In genomic region chr6:143170166-143170960, GRCm38 (mm10) we compare ENCODE assay signal across 1 mouse cellular context.
TF ChIP-seq lines count a peak whose summit lies in the region.

No protein-coding gene starts in this region.

TF ChIP-seq in CH12.LX, 34 proteins besides CTCF, POLR2A, EP300 and RAD21 (continued from another document):
- TF ChIP-seq USF1 (IDR thresholded peaks at IDR 0.05; ENCODE audit: low read depth, low read length) (no peak), ELF1 (IDR thresholded peaks at IDR 0.05; ENCODE audit: low read depth, low read length) (peak; percentile 73), ZC3H11A (IDR thresholded peaks at IDR 0.05; ENCODE audit: low read depth, low read length) (no peak), NRF1 (IDR thresholded peaks at IDR 0.05; ENCODE audit: low read depth, low read length) (no peak), MYC (IDR thresholded peaks at IDR 0.05; ENCODE audit: low read depth, low read length) (peak; percentile 2; the same call in 1 of the 2 replicates), ZKSCAN1 (IDR thresholded peaks at IDR 0.05; ENCODE audit: borderline replicate concordance, low read depth, low read length) (no peak), MEF2A (IDR thresholded peaks at IDR 0.05; ENCODE audit: borderline replicate concordance, low read depth, low read length) (peak; percentile 94), POLR2AphosphoS2 (IDR thresholded peaks at IDR 0.05; ENCODE audit: low read depth, low read length) (no peak), ZNF384 (IDR thresholded peaks at IDR 0.05; ENCODE audit: low read depth, low read length) (no peak; the same call in 1 of the 2 replicates), TCF12 (IDR thresholded peaks at IDR 0.05; ENCODE audit: low read depth, low read length) (no peak), IRF4 (IDR thresholded peaks at IDR 0.05; ENCODE audit: low read depth, low read length) (peak; percentile 52; the same call in 1 of the 2 replicates), CHD2 (IDR thresholded peaks at IDR 0.05; ENCODE audit: low read length) (no peak), CHD1 (IDR thresholded peaks at IDR 0.05; ENCODE audit: low read depth, low read length) (no peak), GABPA (IDR thresholded peaks at IDR 0.05; ENCODE audit: insufficient replicate concordance, low read depth, low read length) (no peak)
